ENCODE assay signal across 29 mouse cellular contexts in the genomic region with DNA sequence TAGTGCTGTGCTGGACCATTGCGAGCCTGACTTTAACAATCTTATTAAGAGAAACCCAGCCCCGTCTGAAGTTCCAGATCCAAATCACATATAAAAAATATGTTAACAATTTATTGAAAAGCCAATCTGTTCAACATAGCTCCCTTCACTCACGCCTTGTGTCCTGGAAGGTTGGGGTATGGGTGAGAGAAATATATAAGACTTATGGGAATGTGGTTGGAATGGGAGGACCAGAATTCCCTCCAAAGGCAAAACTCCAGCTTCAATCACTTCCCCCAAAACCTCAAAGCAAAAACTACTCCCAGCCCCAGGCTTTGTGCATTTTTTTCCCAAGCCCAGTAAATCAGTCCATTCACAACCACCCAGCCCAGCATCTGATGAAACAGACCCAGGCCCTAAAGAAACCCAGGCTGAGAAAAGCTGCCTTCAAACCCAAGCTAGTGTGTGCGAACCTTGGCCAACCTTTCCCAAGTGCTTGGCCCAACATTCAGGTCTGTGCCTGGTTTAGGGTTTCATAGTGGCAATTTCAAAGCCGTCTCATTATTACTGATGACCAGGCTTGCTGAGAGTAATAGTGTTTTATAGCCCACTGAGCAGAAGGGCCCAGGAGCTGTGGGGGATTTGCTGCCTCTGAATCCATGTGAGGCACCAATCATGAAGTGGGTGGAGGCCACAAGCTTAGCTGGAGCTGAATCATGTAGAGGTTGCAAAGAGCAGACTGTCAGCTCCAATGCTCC.
DNase-seq lines count a peak whose midpoint lies in the region; ATAC-seq and TF ChIP-seq lines count a peak whose summit lies in the region.
"Had no signal": no experiment of that assay in that cellular context is flagged by ENCODE, and none has a peak within 500 bp of the region (broad histone marks: within the 10 kb centered on the region; RNA-seq: fewer than 3 reads in every experiment).

No protein-coding gene starts in this region.

- H3K4me1 ChIP-seq in neural tube, embryonic 14.5 days (ENCODE audit: control insufficient read depth, insufficient read depth, low read length) = no peaks in the 10 kb centered on the region
- H3K4me1 ChIP-seq in neural tube, embryonic 15.5 days = 0 out of 2 replicates have a peak, but pooled peaks cover 4% of the 10 kb centered on the region
- peaks cover 14% of the 10 kb centered on the region; the same call in 1 of the 2 replicates for H3K4me1 ChIP-seq in limb, embryonic 14.5 days (ENCODE audit: control insufficient read depth, insufficient read depth, low read length)
- no peaks in the 10 kb centered on the region for H3K4me1 ChIP-seq in stomach, postnatal 0 days (replicated peaks; ENCODE audit: control insufficient read depth, insufficient read depth)
- H3K4me1 ChIP-seq: forebrain, embryonic 13.5 days; heart, embryonic 13.5 days; hindbrain, embryonic 10.5 days; hindbrain, embryonic 15.5 days; liver, embryonic 15.5 days; midbrain, embryonic 10.5 days; midbrain, embryonic 15.5 days had no signal

- TF ChIP-seq CTCF in stomach, postnatal 0 days (IDR thresholded peaks at IDR 0.05; ENCODE audit: low read depth) = no peak

- 0 out of 2 replicates have a peak, but pooled peaks have one; percentile 4 for ATAC-seq in neural tube, embryonic 14.5 days (ENCODE audit: low read depth)
- no peak for ATAC-seq in neural tube, embryonic 15.5 days (ENCODE audit: low FRiP score)
- ATAC-seq in limb, embryonic 14.5 days (ENCODE audit: low FRiP score, low read depth) = peak; percentile 90
- ATAC-seq in stomach, postnatal 0 days (ENCODE audit: low FRiP score, low TSS enrichment) = no peak
- ATAC-seq: activated CD4-positive, CD25-positive, alpha-beta regulatory T cell, adult 4 months; forebrain, embryonic 13.5 days; inflammation-experienced regulatory T-cells, adult 6 months; midbrain, embryonic 15.5 days had no signal

- TF ChIP-seq POLR2A in limb, embryonic 14.5 days (IDR thresholded peaks at IDR 0.05; ENCODE audit: borderline replicate concordance, extremely low read depth, insufficient read depth, insufficient read length) = no peak

- WGBS in neural tube, embryonic 14.5 days = 65% methylated on average over 5 of the region's 5 CpGs
- WGBS in neural tube, embryonic 15.5 days = 68% methylated on average over 5 of the region's 5 CpGs
- WGBS in limb, embryonic 14.5 days = 25% methylated on average over 5 of the region's 5 CpGs
- 88% methylated on average over 5 of the region's 5 CpGs for WGBS in stomach, postnatal 0 days

- DNase-seq in forelimb bud, embryonic 11.5 days (ENCODE audit: low read depth, low spot score) = peak; percentile 68
- peak; percentile 85 for DNase-seq in limb, embryonic 14.5 days (ENCODE audit: low spot score)
- no peak for DNase-seq in spleen, postnatal 4 days (ENCODE audit: low spot score in 2 of 2)
- DNase-seq in stomach, postnatal 0 days (ENCODE audit: low spot score) = no peak
- DNase-seq: adrenal gland, adult 8-10 months; B cell, adult 2 months; cerebellum, adult 2 months; cerebellum, postnatal 14 days; heart, postnatal 10 days; kidney, adult 11 months; kidney, postnatal 14 days; layer of hippocampus, adult 9-11 months; lung, embryonic 14.5 days; lung, postnatal 14 days; right cerebral cortex, postnatal 14 days; thymus, adult 18-20 months; thymus, postnatal 4 days had no signal

- no peak for TF ChIP-seq EP300 in stomach, postnatal 0 days (optimal IDR thresholded peaks at IDR 0.05)

- no peak overlapping the region for H3K4me3 ChIP-seq in neural tube, embryonic 14.5 days (ENCODE audit: low read depth, low read length)
- H3K4me3 ChIP-seq in neural tube, embryonic 15.5 days (replicated peaks) = no peak overlapping the region
- no peak overlapping the region for H3K4me3 ChIP-seq in limb, embryonic 14.5 days (replicated peaks; ENCODE audit: low read length)
- no peak overlapping the region for H3K4me3 ChIP-seq in stomach, postnatal 0 days (ENCODE audit: low read depth, low read length)
- H3K4me3 ChIP-seq: embryonic facial prominence, embryonic 12.5 days; forebrain, embryonic 13.5 days; heart, embryonic 13.5 days; hindbrain, embryonic 10.5 days; hindbrain, embryonic 15.5 days; liver, embryonic 15.5 days; midbrain, embryonic 10.5 days; midbrain, embryonic 15.5 days had no signal

- H3K27ac ChIP-seq in neural tube, embryonic 14.5 days (ENCODE audit: low read depth, low read length) = no peak overlapping the region
- H3K27ac ChIP-seq in neural tube, embryonic 15.5 days (replicated peaks) = no peak overlapping the region
- no peak overlapping the region for H3K27ac ChIP-seq in limb, embryonic 14.5 days (replicated peaks; ENCODE audit: low read depth, low read length)
- H3K27ac ChIP-seq in stomach, postnatal 0 days (replicated peaks) = no peak overlapping the region
- H3K27ac ChIP-seq: embryonic facial prominence, embryonic 12.5 days; forebrain, embryonic 13.5 days; heart, embryonic 13.5 days; hindbrain, embryonic 10.5 days; hindbrain, embryonic 15.5 days; liver, embryonic 15.5 days; midbrain, embryonic 10.5 days; midbrain, embryonic 15.5 days had no signal

- no peak overlapping the region for H3K9ac ChIP-seq in neural tube, embryonic 14.5 days (replicated peaks; ENCODE audit: low read depth, low read length)
- H3K9ac ChIP-seq in neural tube, embryonic 15.5 days (replicated peaks) = no peak overlapping the region
- no peak overlapping the region for H3K9ac ChIP-seq in limb, embryonic 14.5 days (ENCODE audit: low read depth, low read length, severe bottlenecking)
- H3K9ac ChIP-seq in stomach, postnatal 0 days (ENCODE audit: low read length) = no peak overlapping the region
- H3K9ac ChIP-seq: embryonic facial prominence, embryonic 12.5 days; forebrain, embryonic 13.5 days; heart, embryonic 13.5 days; hindbrain, embryonic 15.5 days; liver, embryonic 15.5 days; lung, embryonic 14.5 days; midbrain, embryonic 15.5 days had no signal

- no peaks in the 10 kb centered on the region for H3K36me3 ChIP-seq in neural tube, embryonic 14.5 days (ENCODE audit: control insufficient read depth, insufficient read depth, low read length)
- no peaks in the 10 kb centered on the region for H3K36me3 ChIP-seq in neural tube, embryonic 15.5 days
- no peaks in the 10 kb centered on the region for H3K36me3 ChIP-seq in limb, embryonic 14.5 days (ENCODE audit: control insufficient read depth, insufficient read depth, low read length)
- no peaks in the 10 kb centered on the region for H3K36me3 ChIP-seq in stomach, postnatal 0 days (ENCODE audit: control insufficient read depth, insufficient read depth, low read length)
- H3K36me3 ChIP-seq: embryonic facial prominence, embryonic 12.5 days; heart, embryonic 13.5 days; hindbrain, embryonic 10.5 days; hindbrain, embryonic 15.5 days; liver, embryonic 15.5 days; midbrain, embryonic 10.5 days; midbrain, embryonic 15.5 days had no signal

- H3K9me3 ChIP-seq in neural tube, embryonic 14.5 days (ENCODE audit: control insufficient read depth, low read length) = no peaks in the 10 kb centered on the region
- no peaks in the 10 kb centered on the region for H3K9me3 ChIP-seq in neural tube, embryonic 15.5 days (replicated peaks)
- H3K9me3 ChIP-seq in limb, embryonic 14.5 days (ENCODE audit: control insufficient read depth, low read length) = no peaks in the 10 kb centered on the region
- H3K9me3 ChIP-seq in stomach, postnatal 0 days (ENCODE audit: control insufficient read depth, low read length) = no peaks in the 10 kb centered on the region
- H3K9me3 ChIP-seq: embryonic facial prominence, embryonic 12.5 days; forebrain, embryonic 13.5 days; heart, embryonic 13.5 days; hindbrain, embryonic 10.5 days; hindbrain, embryonic 15.5 days; liver, embryonic 15.5 days; midbrain, embryonic 10.5 days; midbrain, embryonic 15.5 days had no signal

- no peak overlapping the region for H3K4me2 ChIP-seq in neural tube, embryonic 14.5 days (ENCODE audit: low read depth, low read length)
- no peak overlapping the region for H3K4me2 ChIP-seq in neural tube, embryonic 15.5 days
- H3K4me2 ChIP-seq in limb, embryonic 14.5 days (replicated peaks; ENCODE audit: low read depth, low read length, severe bottlenecking) = no peak overlapping the region
- H3K4me2 ChIP-seq in stomach, postnatal 0 days (replicated peaks; ENCODE audit: low read depth) = no peak overlapping the region
- H3K4me2 ChIP-seq: embryonic facial prominence, embryonic 12.5 days; forebrain, embryonic 13.5 days; heart, embryonic 13.5 days; hindbrain, embryonic 15.5 days; liver, embryonic 15.5 days; lung, embryonic 14.5 days; midbrain, embryonic 15.5 days had no signal

- no peaks in the 10 kb centered on the region for H3K27me3 ChIP-seq in neural tube, embryonic 14.5 days (ENCODE audit: control insufficient read depth, insufficient read depth, low read length)
- H3K27me3 ChIP-seq in neural tube, embryonic 15.5 days (replicated peaks) = no peaks in the 10 kb centered on the region
- H3K27me3 ChIP-seq in limb, embryonic 14.5 days (ENCODE audit: control insufficient read depth, insufficient read depth, low read length) = no peaks in the 10 kb centered on the region
- H3K27me3 ChIP-seq in stomach, postnatal 0 days (ENCODE audit: control insufficient read depth, insufficient read depth, low read length) = no peaks in the 10 kb centered on the region
- H3K27me3 ChIP-seq: embryonic facial prominence, embryonic 12.5 days; forebrain, embryonic 13.5 days; heart, embryonic 13.5 days; hindbrain, embryonic 15.5 days; liver, embryonic 15.5 days had no signal

Comparison
In these comparisons a context has a peak if more than half of its experiments do, and no peak if none do; other contexts are left out.
1. ATAC-seq: peak in neural tube, embryonic 14.5 days (single experiment) and limb, embryonic 14.5 days (single experiment); none in neural tube, embryonic 15.5 days (single experiment) and stomach, postnatal 0 days (single experiment).
2. DNase-seq: peak in forelimb bud, embryonic 11.5 days (single experiment) and limb, embryonic 14.5 days (single experiment); none in spleen, postnatal 4 days (0 of 2) and stomach, postnatal 0 days (single experiment).